Mouse (Mus musculus) layer of hippocampus, adult 18-20 months (tissue): Measurements from ENCODE around the gene Plekha5. TPM values are rescaled to one million over a fixed set of nuclear protein-coding genes. Genes with fewer than 3 reads are reported as not detected.

Experiments
- DNase-seq, 2 experiments: peaks; one replicate each; pipeline ENCODE4 v3.0.0; 2022; ENCODE audit warnings: low spot score in 2 of 2
- long read RNA-seq: library from polyadenylated mRNA; stranded (forward); transcript quantifications from one replicate; pipeline ENCODE4 v2.0.0, GENCODE M21; 2021
- total RNA-seq, 2 experiments: library from RNA; stranded (reverse); gene quantifications; 2 replicates each; pipeline ENCODE4 v1.2.3; 2021

Plekha5 gene
- total RNA-seq = 100 to 1,000 TPM in 1 of 2 experiments, 10 to 100 TPM in 1; 99.4 to 104 TPM
- long read RNA-seq, partial matches to known transcripts = 3 of 40 reads
- long read RNA-seq, other reads (novel, unspliced or antisense) = 37 of 40 reads

- DNase-seq = peak in 1 of 2 experiments; percentile 35
Observed at GRCm38 (mm10) chr6:140423846-140424200, at the start of gene Plekha5. Gene Plekha5, plus strand, starts transcription at chr6:140424054.

GRCm38 (mm10) chr6:140375671-140376070, 48.2 kb upstream of the Plekha5 start:
- DNase-seq = no peak

DNA sequence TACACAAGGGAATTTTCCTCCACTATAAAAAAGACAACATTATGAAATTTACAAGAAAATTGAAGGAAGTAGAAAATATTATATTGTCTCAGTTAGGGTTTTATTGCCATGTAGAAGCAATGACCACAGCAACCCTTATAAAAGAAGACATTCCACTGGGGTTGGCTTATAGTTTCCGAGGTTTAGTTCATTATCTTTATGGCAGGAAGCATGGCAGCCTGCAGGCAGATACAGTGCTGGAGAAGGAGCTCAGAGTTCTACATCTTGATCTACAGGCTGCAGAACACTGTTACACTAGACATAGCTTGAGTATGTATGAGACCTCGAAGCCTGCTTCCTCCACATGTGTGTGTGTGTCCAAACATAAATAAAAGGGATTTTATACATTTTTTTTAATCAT, 43.3 kb upstream of the Plekha5 start:
- DNase-seq = no peak

- DNase-seq = no peak
Observed at GRCm38 (mm10) chr6:140381162-140381561, 42.7 kb upstream of the Plekha5 start.

DNA sequence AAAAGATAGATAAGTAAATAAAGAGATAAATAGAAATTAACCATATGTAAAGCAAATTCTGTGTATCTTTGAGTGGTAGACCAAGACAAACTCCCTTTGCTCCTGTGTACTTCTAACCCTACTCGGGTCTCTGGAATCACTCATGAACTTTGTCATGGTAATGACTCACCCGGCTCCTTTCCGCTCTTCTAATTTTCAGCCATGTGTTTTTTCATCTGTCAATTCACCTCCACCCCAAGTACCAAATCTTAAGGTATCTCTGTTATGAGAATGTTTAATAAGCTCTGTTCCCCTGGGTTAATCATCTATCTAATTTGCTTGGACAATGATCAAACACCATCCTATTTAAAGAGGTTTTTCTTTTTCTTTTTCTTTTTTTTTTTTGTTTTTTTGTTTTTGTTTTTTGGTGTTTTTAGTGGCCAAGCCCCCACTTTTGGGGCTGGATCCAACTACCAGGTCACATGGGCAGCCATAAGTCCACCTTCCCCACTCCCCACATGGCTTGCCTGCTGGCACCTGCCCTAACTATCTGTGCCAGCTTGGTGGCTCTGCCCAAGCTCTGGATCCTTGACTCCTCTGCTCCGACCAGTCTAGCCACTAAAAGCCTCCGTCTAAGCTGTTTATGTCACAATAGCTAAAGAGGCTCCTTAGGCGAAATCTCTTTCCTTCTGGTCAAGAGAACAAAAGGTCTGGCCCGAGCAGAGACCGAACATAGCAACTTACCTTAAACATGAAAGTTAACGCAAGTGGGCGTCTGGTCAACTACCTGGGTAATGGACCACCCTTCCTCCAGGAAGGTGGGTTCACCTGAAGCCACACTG, 40.1 kb upstream of the Plekha5 start:
- DNase-seq = no peak

DNA sequence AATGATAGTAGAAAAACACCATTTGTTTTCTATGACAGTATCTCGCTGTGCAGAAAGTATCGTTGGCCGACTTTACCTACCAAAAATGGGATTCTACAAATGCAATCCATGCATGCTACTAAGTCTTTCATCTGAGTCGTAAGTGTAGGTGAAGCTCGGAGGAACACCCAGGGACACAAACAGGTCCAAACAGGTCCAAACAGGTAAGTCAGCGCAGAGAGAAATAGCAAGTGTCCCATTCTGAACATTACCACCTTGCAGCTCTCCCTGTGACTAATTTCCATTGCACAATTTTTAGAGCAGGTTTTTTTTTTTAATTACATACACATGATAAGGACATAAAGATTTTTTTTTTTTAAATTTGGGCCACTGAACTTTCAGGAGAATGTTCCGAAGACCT, 27.2 kb upstream of the Plekha5 start:
- DNase-seq = no peak

DNA sequence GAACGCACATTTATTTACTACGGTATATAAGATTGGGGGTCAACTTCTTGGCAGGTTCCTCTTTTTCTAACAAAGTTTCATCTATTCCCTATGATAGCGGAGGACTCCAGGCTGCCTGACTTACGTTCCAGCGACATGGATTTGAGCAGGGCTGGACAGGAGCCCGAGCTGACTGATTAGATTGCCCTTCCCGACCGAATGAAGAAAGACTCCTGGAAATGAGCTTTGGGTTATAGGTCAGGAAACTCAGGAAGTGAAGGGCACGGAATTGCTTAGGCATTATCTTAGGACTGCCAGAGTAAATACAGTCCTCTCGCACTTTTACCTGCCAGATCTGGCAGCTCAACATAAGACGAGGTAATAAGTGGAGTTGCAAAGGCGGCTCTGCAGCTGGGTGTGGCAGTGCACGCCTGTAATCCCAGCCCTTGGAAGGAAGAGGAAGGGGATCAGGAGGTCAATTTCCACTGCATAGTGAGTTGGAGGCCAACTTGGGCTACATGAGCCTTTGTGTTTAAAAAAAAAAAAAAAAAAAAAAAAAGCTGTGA, 21.0 kb upstream of the Plekha5 start:
- no peak for DNase-seq

DNA sequence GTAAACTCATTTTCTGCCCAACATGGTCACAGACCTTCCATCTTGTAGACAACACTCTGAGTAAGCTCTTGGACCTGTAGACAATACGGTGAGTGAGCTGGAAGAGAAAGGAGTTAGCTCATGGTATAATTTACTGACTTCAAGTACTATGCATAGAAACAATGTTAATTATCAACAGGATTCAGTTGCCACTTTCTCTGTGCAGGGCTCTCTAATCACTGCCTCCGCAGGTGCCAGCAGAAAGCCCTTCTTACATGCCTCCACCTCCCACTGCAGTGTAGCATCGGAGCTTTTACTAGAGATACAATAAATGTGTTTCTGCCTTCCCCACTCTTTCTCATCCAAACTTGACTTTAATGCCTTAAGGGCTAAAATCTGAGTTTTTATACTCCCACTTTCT, 11.9 kb upstream of the Plekha5 start:
- no peak for DNase-seq

DNA sequence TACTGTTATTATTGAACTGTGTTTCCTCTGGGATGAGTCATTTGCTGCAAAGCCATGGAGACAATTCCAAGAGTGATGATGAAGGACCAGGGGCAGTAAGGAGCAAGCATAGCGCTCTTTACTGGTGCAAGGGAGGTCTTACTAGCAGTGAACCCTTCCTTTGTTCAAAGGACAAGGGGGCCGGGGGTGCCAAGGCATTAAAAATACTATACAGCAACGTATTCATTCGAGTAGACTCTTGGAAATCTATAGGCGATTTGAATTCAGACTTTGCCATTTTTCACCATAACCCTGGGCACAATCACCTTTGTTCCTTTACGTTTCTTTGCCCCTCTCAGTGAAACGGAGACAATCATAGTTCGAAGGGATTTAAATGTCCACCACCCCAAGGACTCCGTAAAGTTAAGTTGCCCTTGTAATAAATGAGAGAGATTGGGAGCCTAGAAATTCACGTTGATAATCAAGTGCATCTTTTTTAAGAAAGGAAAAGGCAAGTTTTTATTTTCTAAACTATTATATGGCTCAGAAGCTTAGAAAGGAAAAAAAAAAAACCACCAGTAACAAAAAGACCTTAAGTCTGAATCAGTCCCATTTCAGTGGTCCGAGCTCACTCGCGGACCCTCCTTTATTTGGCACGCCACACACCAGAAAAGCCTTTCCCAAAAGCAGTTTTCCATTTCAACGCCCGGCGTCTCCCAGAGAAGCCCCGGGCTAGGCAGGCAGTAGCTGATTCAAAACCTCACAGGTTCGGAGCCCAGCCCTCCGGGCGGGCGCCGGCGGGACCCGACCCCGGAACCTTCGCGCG, 611 bp upstream of the Plekha5 start:
- DNase-seq = peak; percentile 26 to 53

GRCm38 (mm10) chr6:140424201-140424990, 542 bp downstream of the Plekha5 start:
- peak; percentile 14 to 65 for DNase-seq

DNA sequence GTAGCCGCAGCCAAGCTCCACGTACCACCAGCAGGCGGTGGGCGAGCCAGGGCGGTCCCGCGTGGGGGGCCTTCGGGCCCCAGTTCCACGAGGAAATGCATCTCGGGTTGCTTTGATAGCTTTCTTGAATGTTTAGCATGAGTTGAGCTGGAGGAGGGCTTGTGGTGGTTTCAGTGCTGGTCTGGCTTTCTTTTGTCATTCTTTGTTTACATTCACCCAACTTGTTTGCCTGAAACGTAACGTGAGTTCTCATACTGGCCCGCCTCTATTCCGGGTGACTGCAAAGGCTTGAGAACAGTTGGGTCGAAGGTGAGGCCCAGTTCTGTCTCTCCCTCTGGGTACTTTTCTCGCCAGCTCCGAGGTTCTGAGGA, 1.1 kb downstream of the Plekha5 start:
- DNase-seq = peak in 1 of 2 experiments; percentile 38

GRCm38 (mm10) chr6:140429236-140429635, 5.4 kb downstream of the Plekha5 start:
- DNase-seq = no peak

- no peak for DNase-seq
Observed at GRCm38 (mm10) chr6:140432363-140432762, 8.5 kb downstream of the Plekha5 start.

DNA sequence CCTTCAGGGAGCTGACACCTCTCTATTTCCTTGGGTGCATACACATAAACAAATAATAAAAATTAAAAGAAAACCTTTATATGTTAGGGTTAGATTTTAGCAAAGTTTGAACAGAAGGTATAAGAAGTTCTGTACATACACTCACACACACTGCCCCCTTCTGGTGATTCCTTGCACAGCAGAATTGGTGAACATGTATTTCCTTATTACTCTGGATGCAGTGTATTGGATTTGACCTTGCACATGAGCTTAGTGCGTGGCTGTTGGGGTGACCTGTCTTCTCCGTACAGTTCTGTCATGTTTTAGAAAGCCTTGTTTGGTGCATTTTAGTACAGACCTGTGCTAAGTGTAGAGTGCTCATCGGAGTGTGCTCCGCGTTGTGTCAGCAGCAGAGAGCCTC, 19.5 kb downstream of the Plekha5 start:
- DNase-seq = peak in 1 of 2 experiments; percentile 60

- DNase-seq = no peak
Observed at GRCm38 (mm10) chr6:140444147-140444546, 20.3 kb downstream of the Plekha5 start.

- no peak for DNase-seq
Observed at GRCm38 (mm10) chr6:140444855-140445465, 21.1 kb downstream of the Plekha5 start.

DNA sequence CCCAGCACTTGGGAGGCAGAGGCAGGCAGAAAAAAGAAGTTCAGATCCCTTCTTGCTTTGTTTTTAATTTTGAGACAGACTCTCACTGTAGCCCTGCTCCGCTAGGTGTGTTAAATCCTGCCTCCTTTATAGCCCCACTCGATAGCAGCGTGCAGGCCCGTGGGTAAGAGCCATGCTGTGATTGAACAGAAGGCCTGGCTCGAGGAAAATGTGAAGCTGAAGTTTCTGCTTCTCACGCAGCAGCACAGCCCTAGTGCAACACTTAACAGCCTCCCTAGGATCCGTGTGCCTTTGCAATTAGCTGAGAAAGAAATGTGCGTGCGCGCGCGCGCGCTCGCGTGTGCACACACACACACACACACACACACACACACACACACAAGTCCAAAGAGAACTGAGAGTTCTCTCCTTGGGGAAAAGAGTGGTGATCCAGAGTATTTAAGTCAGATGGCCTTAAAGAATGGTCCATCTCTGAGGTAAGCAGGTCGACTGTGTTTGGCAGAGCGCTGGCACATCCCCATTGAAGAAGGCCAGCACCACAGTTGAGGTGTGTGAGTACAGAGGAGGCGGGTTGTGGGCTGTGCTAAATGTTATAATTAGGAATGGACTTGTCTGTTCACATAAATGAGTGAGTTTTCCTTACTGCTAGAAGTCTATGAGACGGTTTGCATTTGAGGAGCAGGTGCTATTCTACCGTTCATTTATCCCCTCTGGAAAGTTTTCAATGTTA, 24.3 kb downstream of the Plekha5 start:
- DNase-seq = no peak

DNA sequence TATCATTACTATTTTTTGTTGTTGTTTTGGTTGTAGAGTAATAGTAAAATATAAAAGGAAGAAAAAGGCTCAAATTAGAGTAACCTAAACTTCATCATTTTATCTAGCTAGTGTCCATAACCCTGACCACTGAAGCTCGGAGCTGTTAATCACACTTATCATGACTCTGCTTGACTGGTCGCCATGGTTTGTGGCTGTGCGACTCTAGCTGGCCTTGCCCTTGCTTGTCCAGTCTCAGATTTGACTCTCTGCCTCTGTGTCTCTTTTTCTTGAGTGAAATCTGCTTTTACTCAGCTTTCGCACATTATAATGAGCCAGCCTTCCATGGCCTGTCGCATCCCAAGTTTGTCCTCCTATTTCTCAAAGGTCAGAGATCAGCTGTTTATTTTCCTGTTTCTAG, 26.8 kb downstream of the Plekha5 start:
- no peak for DNase-seq

DNA sequence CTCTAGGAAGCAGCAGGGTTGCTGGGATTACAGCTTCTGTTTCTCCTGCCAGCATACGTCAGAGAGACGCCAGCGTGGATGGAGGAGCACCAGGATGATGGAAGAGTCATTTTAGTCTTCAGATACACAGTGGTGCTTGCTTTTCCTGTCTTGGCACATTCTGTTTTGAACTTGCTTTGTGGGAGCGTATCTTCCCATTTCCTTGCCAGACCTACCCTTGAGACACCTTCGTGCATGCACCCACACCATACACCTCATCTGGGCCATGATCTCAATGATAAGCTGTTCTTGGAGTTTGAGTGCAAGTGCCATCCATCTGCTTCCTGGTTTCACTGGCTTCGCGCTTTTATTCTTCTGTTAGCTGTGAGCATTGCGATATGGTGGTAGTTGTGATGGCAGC, 28.9 kb downstream of the Plekha5 start:
- no peak for DNase-seq

DNA sequence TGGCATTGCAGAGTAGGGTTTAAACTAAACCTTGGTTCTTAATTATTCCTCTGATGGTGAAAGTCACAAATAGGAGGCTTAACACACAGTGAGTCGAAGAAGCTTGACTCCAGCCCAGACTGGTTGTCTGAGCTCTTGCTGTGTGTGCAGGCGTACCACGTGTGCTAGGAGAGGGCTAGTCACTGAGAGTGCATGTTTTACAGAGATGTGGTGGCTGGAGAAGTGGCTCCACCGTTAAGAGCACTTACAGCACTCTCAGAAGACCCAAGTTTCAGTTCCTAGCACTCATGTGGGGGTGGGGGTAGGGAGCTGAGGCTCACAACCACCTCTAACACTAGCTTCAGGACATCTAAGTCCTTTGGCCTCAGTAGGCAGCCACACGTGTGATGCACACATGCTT, 29.6 kb downstream of the Plekha5 start:
- no peak for DNase-seq
